Comparison of ENCODE assay signal across 31 mouse cellular contexts in the genomic region with DNA sequence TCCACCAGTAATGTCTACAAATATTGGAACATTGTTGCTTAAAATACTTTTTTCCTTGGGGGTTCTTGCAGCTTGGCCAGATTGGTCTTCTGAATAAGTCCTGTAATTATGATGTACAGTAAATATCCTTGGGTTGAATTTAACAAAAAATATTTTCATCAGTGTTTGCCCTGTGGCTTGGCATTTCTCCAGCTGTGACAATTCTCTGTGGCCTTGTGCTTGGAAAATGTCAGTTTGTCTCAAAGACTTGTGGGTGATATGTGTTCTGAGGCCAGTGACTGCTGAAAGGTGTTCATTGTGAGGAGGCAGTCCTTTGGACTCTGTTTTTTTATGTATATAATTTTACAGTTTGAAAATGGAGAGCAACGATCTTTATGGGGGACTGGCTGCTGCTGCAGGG. TPM values are rescaled to one million over a fixed set of nuclear protein-coding genes. Genes with fewer than 3 reads are reported as not detected.
A peak's percentile ranks its signal among the peaks of the same experiment; 100 is the strongest.
DNase-seq lines count a peak whose midpoint lies in the region; ATAC-seq lines count a peak whose summit lies in the region.
"Had no signal": no experiment of that assay in that cellular context is flagged by ENCODE, and none has a peak within 500 bp of the region (broad histone marks: within the 10 kb centered on the region; RNA-seq: fewer than 3 reads in every experiment).

No protein-coding gene starts in this region.

- peak; percentile 8 to 21 for DNase-seq in cerebellum, postnatal 10 days
- no peak for DNase-seq in cerebellum, adult 9-10 months
- peak; percentile 37 for DNase-seq in Muller cell, postnatal 12 days (ENCODE audit: inconsistent ontology term)
- peak; percentile 73 for DNase-seq in adrenal gland, postnatal 10 days
- DNase-seq in hindbrain, embryonic 11.5 days (ENCODE audit: low spot score) = no peak
- DNase-seq in layer of hippocampus, adult 9-11 months = no peak
- DNase-seq: cerebellum, adult 2 months; cerebellum, postnatal 36 days; embryo, embryonic 11 days; gastrocnemius, postnatal 36 days; heart, adult 18-20 months; heart, postnatal 10 days; kidney, adult 11 months; kidney, postnatal 14 days; right cerebral cortex, postnatal 25 days; thymus, adult 18-20 months; thymus, postnatal 36 days had no signal

- H3K9ac ChIP-seq in hindbrain, embryonic 11.5 days (ENCODE audit: low read depth, low read length) = no peak overlapping the region
- H3K9ac ChIP-seq in midbrain, embryonic 13.5 days (replicated peaks) = no peak overlapping the region
- H3K9ac ChIP-seq: embryonic facial prominence, embryonic 15.5 days; forebrain, embryonic 13.5 days; heart, embryonic 13.5 days; hindbrain, embryonic 15.5 days; limb, embryonic 12.5 days; lung, embryonic 15.5 days; neural tube, embryonic 12.5 days; stomach, embryonic 15.5 days had no signal

- no peak overlapping the region for H3K27ac ChIP-seq in hindbrain, embryonic 11.5 days (ENCODE audit: low read depth, low read length)
- no peak overlapping the region for H3K27ac ChIP-seq in midbrain, embryonic 13.5 days
- H3K27ac ChIP-seq: embryonic facial prominence, embryonic 15.5 days; forebrain, embryonic 13.5 days; heart, embryonic 13.5 days; hindbrain, embryonic 15.5 days; limb, embryonic 12.5 days; lung, embryonic 15.5 days; neural tube, embryonic 12.5 days; stomach, embryonic 15.5 days had no signal

- no peak overlapping the region for H3K4me2 ChIP-seq in hindbrain, embryonic 11.5 days (replicated peaks; ENCODE audit: low read depth, low read length)
- H3K4me2 ChIP-seq in midbrain, embryonic 13.5 days (replicated peaks) = no peak overlapping the region
- H3K4me2 ChIP-seq: embryonic facial prominence, embryonic 15.5 days; forebrain, embryonic 13.5 days; heart, embryonic 13.5 days; hindbrain, embryonic 15.5 days; limb, embryonic 12.5 days; lung, embryonic 15.5 days; midbrain, embryonic 11.5 days; neural tube, embryonic 12.5 days; stomach, embryonic 15.5 days had no signal

- H3K4me3 ChIP-seq in hindbrain, embryonic 11.5 days (ENCODE audit: low read depth, low read length) = no peak overlapping the region
- no peak overlapping the region for H3K4me3 ChIP-seq in midbrain, embryonic 13.5 days (replicated peaks)
- H3K4me3 ChIP-seq: embryonic facial prominence, embryonic 15.5 days; forebrain, embryonic 13.5 days; heart, embryonic 13.5 days; hindbrain, embryonic 15.5 days; limb, embryonic 12.5 days; lung, embryonic 15.5 days; myocyte; neural tube, embryonic 12.5 days; stomach, embryonic 15.5 days had no signal

- H3K4me1 ChIP-seq in hindbrain, embryonic 11.5 days (replicated peaks; ENCODE audit: control insufficient read depth, insufficient read depth, low read length) = no peaks in the 10 kb centered on the region
- H3K4me1 ChIP-seq in midbrain, embryonic 13.5 days (replicated peaks) = no peaks in the 10 kb centered on the region
- H3K4me1 ChIP-seq: embryonic facial prominence, embryonic 15.5 days; forebrain, embryonic 13.5 days; hindbrain, embryonic 15.5 days; limb, embryonic 12.5 days; lung, embryonic 15.5 days; neural tube, embryonic 12.5 days; stomach, embryonic 15.5 days had no signal

- no peaks in the 10 kb centered on the region for H3K27me3 ChIP-seq in hindbrain, embryonic 11.5 days (ENCODE audit: control insufficient read depth, insufficient read depth, low read length)
- H3K27me3 ChIP-seq in midbrain, embryonic 13.5 days = no peaks in the 10 kb centered on the region
- H3K27me3 ChIP-seq: embryonic facial prominence, embryonic 15.5 days; forebrain, embryonic 13.5 days; heart, embryonic 13.5 days; hindbrain, embryonic 15.5 days; limb, embryonic 12.5 days; lung, embryonic 15.5 days; neural tube, embryonic 12.5 days; stomach, embryonic 15.5 days had no signal

- no peaks in the 10 kb centered on the region for H3K9me3 ChIP-seq in hindbrain, embryonic 11.5 days (ENCODE audit: control insufficient read depth, low read length)
- H3K9me3 ChIP-seq in midbrain, embryonic 13.5 days = no peaks in the 10 kb centered on the region
- H3K9me3 ChIP-seq: embryonic facial prominence, embryonic 15.5 days; forebrain, embryonic 13.5 days; G1E; heart, embryonic 13.5 days; hindbrain, embryonic 15.5 days; limb, embryonic 12.5 days; lung, embryonic 15.5 days; neural tube, embryonic 12.5 days; stomach, embryonic 15.5 days had no signal

- WGBS in hindbrain, embryonic 11.5 days = 88% methylated on average over 1 of the region's 1 CpGs
- 83% methylated on average over 1 of the region's 1 CpGs for WGBS in midbrain, embryonic 13.5 days

- 0 out of 2 replicates have a peak, but pooled peaks have one; percentile 17 for ATAC-seq in megakaryocyte progenitor cell, adult 5-6 weeks (replicated peaks; ENCODE audit: poor library complexity)
- no peak for ATAC-seq in hindbrain, embryonic 11.5 days (ENCODE audit: low FRiP score)
- ATAC-seq in midbrain, embryonic 13.5 days = no peak
- ATAC-seq: forebrain, embryonic 13.5 days; inflammation-experienced regulatory T-cells, adult 6 months had no signal

- H3K36me3 ChIP-seq in hindbrain, embryonic 11.5 days (ENCODE audit: control insufficient read depth, insufficient read depth, low read length) = no peaks in the 10 kb centered on the region
- H3K36me3 ChIP-seq in midbrain, embryonic 13.5 days = peaks cover 16% of the 10 kb centered on the region
- H3K36me3 ChIP-seq: stomach, embryonic 15.5 days had no signal

RNA-seq across cellular contexts. Expression of a gene that starts 16.3 kb away (rescaled TPM):
- total RNA-seq in adrenal gland, postnatal 10 days (2021) = 10 to 100 TPM; 36.8 to 45.7 TPM
- total RNA-seq in megakaryocyte progenitor cell, adult 5-6 weeks (2015) = 38.0 and 44.5 TPM in 2 replicates
- 56.2 and 63.8 TPM in 2 replicates for total RNA-seq in megakaryocyte progenitor cell, adult 5-6 weeks (2017)
- 61.7 and 70.4 TPM in 2 replicates for polyA plus RNA-seq in hindbrain, embryonic 11.5 days (2014; fragmentation: Nextera tagmentation; extraction: Ambion mirVana)
- 53.3 and 55.1 TPM in 2 replicates for polyA plus RNA-seq in midbrain, embryonic 13.5 days (2015; fragmentation: Nextera tagmentation; extraction: Ambion mirVana)

Comparison
In these comparisons a context has a peak if more than half of its experiments do, and no peak if none do; other contexts are left out.
1. DNase-seq: peak in cerebellum, postnatal 10 days (2 of 2), Muller cell, postnatal 12 days (single experiment) and adrenal gland, postnatal 10 days (single experiment); none in cerebellum, adult 9-10 months (single experiment), hindbrain, embryonic 11.5 days (single experiment) and layer of hippocampus, adult 9-11 months (single experiment).